Mouse (Mus musculus): Measurements from ENCODE around the gene Actr6.
"Not testable (repeated sequence)": the region's sequence is repeated elsewhere in the genome, so short reads cannot be mapped to it uniquely, and the experiment has no call there.

The Actr6 gene

DNA sequence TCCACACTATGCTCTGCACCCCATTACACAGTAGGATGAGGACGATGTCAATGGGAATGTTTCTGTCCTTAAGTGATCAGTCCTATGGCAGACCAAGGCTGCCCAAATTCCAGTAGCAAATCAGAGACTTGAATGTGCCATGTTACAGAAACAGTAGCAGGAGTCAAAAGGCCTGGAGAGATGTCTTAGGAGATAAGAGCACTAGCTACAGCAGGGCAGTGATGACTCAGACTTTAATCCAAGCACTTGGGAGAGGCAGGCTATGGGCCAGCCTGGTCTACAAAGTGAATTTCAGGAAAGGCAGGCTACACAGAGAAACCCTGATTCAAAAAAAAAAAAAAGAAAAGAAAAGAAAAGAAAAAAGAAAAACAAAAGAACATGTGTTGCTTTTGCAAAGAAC is 52.6 kb downstream of the Actr6 start:
- no peak for DNase-seq (ENCODE audit: low spot score)

GRCm38 (mm10) chr10:89678054-89678453 is 54.0 kb downstream of the Actr6 start:
- no peak for DNase-seq (ENCODE audit: low spot score)

DNA sequence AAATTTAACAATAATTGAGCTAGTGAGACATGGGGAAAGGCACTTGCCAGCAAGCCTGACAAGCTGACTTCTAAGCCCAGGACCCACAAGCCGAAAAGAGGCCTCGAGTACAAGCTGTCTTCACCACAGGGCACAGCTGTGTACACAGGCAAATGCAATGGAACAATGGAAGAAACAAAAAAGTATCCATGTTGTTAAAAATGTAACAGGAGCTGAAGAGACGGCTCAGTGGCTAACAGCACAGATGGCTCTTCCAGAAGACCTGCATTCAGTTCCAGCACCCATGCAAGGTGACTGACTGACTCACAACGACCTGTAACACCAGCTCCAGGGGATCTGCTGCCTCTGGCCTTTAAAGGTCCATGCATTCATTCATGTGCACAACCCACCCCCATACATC is 55.5 kb downstream of the Actr6 start:
- no peak for DNase-seq (ENCODE audit: low spot score)

DNA sequence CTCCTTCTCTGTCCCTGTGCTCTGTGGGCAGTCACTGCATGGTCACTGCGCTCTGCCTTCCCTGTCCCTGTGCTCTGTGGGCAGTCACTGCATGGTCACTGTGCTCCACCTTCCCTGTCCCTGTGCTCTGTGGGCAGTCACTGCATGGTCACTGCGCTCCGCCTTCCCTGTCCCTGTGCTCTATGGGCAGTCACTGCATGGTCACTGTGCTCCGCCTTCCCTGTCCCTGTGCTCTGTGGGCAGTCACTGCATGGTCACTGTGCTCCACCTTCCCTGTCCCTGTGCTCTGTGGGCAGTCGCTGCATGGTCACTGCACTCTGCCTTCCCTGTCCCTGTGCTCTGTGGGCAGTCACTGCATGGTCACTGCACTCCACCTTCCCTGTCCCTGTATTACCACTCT is 61.7 kb downstream of the Actr6 start:
- DNase-seq (ENCODE audit: low spot score): not testable (repeated sequence)

DNA sequence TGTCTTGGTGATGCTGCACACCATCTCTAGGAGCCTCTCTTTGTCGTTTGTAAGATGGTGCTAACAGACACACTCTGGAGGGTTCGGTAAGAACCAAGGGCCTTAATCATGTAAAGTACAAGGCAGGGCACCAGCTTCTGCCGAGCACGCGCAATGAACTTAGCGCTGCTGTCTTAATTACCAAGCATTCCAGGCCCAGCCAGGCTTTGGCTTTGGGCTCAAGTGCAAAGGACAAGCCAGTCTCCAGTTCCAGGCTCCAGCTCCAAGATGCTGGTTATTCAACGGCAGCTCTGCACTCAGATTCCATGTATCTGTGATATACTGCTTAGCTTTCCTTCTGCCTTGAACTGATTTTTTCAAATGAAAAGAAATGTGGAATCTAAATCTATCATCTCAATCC is 64.5 kb downstream of the Actr6 start:
- DNase-seq (ENCODE audit: low spot score): no peak

DNA sequence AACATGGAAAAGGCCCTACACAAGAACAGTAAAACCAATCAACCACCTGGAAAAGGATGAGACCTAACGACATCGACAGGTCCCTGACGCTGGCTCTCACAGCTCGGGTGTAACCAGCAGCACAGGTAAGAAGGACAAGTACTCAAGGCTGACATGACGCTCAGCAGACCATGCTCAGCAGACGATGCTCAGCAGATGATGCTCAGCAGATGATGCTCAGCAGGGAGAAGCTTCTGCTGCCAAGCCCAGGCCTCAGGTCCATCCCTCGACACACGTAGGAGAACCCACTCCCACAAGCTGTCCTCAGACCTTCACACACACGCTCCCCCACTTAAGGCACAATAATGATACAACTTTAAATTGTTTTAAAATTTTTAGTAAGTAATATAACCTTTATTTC is 66.4 kb downstream of the Actr6 start:
- DNase-seq (ENCODE audit: low spot score): no peak

DNA sequence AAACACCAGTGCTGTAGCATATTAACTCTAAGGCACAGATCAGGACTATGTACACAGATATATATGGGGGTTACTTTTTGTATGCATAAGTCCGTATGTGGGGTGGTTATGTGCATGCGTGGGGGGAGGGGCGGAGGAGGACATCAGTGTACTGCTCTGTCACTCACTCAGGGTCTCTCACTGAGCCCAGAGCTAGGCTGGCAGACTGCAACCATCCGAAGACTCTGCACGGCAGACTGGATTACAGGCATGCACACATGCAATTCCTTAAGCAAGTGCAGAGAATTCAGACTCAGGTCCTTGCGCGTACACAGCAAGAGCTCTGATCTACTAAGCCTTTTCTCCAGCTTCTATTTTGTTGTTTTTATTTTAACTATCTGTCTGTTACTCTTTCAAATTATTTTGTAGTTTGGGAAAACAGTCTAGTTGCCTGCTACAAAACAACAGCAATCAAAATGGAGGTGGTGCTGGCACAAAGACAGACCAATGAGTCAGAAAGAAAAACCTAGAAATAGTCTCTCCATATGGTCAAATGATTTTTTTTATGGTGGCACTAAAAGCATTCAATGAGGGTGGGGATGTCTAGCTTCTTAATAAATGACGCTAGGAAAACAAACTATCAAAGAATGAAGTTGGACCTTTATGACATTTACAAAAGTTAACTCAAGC is 67.0 kb downstream of the Actr6 start:
- DNase-seq (ENCODE audit: low spot score): no peak

Data from ovary, adult 18-20 months (tissue).